Mouse (Mus musculus) mouse embryonic stem cell (cell line): ENCODE measurements around the gene Prim2.

ENCODE experiments used
- in situ Hi-C, 2 experiments: fragments of 300-500 bp; cut with MboI; formaldehyde crosslinking; loops; 1 replicate in 1 of 2; 3 replicates in 1 of 2; pipeline ENCODE4 v1.14.3; 2019 to 2020; ENCODE audit warnings: low sequenced_read_pairs in 2 of 2, low pct_unique_long_range_greater_than_20kb in 1 of 2, mixed read lengths in 1 of 2; ENCODE audit not compliant: unreplicated experiment in 1 of 2

Prim2 gene

GRCm38 (mm10) chr1:33584590-33584978 is 85.0 kb downstream of the Prim2 start:
- in situ Hi-C loops, result no loop called here

- in situ Hi-C loops, result no loop called here
Observed at GRCm38 (mm10) chr1:33583817-33584589, 85.6 kb downstream of the Prim2 start.

- in situ Hi-C loops, result no loop called here
Observed at GRCm38 (mm10) chr1:33578593-33578992, 91.0 kb downstream of the Prim2 start.

GRCm38 (mm10) chr1:33574459-33574858 is 95.1 kb downstream of the Prim2 start:
- in situ Hi-C loops, result no loop called here

GRCm38 (mm10) chr1:33565764-33566401 is 103.7 kb downstream of the Prim2 start:
- in situ Hi-C loops, result no loop called here

- in situ Hi-C loops, result no loop called here
Observed at GRCm38 (mm10) chr1:33564032-33564431, 105.6 kb downstream of the Prim2 start.

GRCm38 (mm10) chr1:33563611-33564010 is 106.0 kb downstream of the Prim2 start:
- in situ Hi-C loops, result no loop called here

- in situ Hi-C loops, result no loop called here
Observed at GRCm38 (mm10) chr1:33556638-33557037, 113.0 kb downstream of the Prim2 start.

- in situ Hi-C loops, result no loop called here
Observed at GRCm38 (mm10) chr1:33555626-33556025, 114.0 kb downstream of the Prim2 start.

GRCm38 (mm10) chr1:33551350-33551749 is 118.2 kb downstream of the Prim2 start:
- in situ Hi-C loops, result no loop called here

- in situ Hi-C loops, result no loop called here
Observed at GRCm38 (mm10) chr1:33541708-33542107, 127.9 kb downstream of the Prim2 start.

- in situ Hi-C loops, result no loop called here
Observed at GRCm38 (mm10) chr1:33537948-33538347, 131.6 kb downstream of the Prim2 start.

- in situ Hi-C loops, result no loop called here
Observed at GRCm38 (mm10) chr1:33536272-33537004, 133.2 kb downstream of the Prim2 start.

GRCm38 (mm10) chr1:33535140-33535686 is 134.4 kb downstream of the Prim2 start:
- in situ Hi-C loops, result no loop called here

- in situ Hi-C loops, result no loop called here
Observed at GRCm38 (mm10) chr1:33531860-33532259, 137.7 kb downstream of the Prim2 start.

GRCm38 (mm10) chr1:33531097-33531856 is 138.3 kb downstream of the Prim2 start:
- in situ Hi-C loops, result no loop called here

- in situ Hi-C loops, result no loop called here
Observed at GRCm38 (mm10) chr1:33530491-33530890, 139.1 kb downstream of the Prim2 start.

GRCm38 (mm10) chr1:33529543-33530232 is 139.9 kb downstream of the Prim2 start:
- in situ Hi-C loops, result no loop called here
